Mouse (Mus musculus): ENCODE measurements around the gene Tanc1. TPM values are rescaled to one million over a fixed set of nuclear protein-coding genes. Genes with fewer than 3 reads are reported as not detected.

The Tanc1 gene
- polyA plus RNA-seq, 1 experiment from 2014 or later = 2.4 TPM

- peaks cover 5% of the 10 kb centered on the region; the same call in 1 of the 2 replicates for H3K4me1 ChIP-seq (ENCODE audit: insufficient read depth)
- no peaks in the 10 kb centered on the region for H3K36me3 ChIP-seq (replicated peaks; ENCODE audit: insufficient read depth, low read length)
- no peak overlapping the region for H3K4me2 ChIP-seq (ENCODE audit: low read depth, low read length)
- no peak overlapping the region for H3K27ac ChIP-seq (ENCODE audit: low read depth)
- TF ChIP-seq CTCF (IDR thresholded peaks at IDR 0.05; ENCODE audit: low read depth) (no peak), EP300 (IDR thresholded peaks at IDR 0.05; ENCODE audit: low read depth) (no peak)
- H3K27me3 ChIP-seq (ENCODE audit: insufficient read depth, low read length) = no peaks in the 10 kb centered on the region
- no peak for DNase-seq
- no peaks in the 10 kb centered on the region for H3K9me3 ChIP-seq (ENCODE audit: low read length)
- 59% methylated on average over 16 of the region's 16 CpGs for WGBS (ENCODE audit: insufficient replicate concordance)
- no peak overlapping the region for H3K9ac ChIP-seq (replicated peaks)
- H3K4me3 ChIP-seq (ENCODE audit: low read depth, low read length) = no peak overlapping the region
- no peak for ATAC-seq
Measured at GRCm38 (mm10) chr2:59664803-59665567, 53.1 kb downstream of the Tanc1 start.

GRCm38 (mm10) chr2:59666533-59666932 is 54.7 kb downstream of the Tanc1 start:
- Histone ChIP-seq H3K9me3 (ENCODE audit: low read length) (no peaks in the 10 kb centered on the region), H3K27me3 (ENCODE audit: insufficient read depth, low read length) (no peaks in the 10 kb centered on the region), H3K4me2 (ENCODE audit: low read depth, low read length) (no peak overlapping the region), H3K36me3 (replicated peaks; ENCODE audit: insufficient read depth, low read length) (no peaks in the 10 kb centered on the region), H3K4me1 (ENCODE audit: insufficient read depth) (peaks cover 10% of the 10 kb centered on the region), H3K27ac (ENCODE audit: low read depth) (no peak overlapping the region), H3K4me3 (ENCODE audit: low read depth, low read length) (no peak overlapping the region), H3K9ac (replicated peaks) (no peak overlapping the region)
- DNase-seq (no peak), ATAC-seq (no peak)
- TF ChIP-seq EP300 (IDR thresholded peaks at IDR 0.05; ENCODE audit: low read depth) (no peak), CTCF (IDR thresholded peaks at IDR 0.05; ENCODE audit: low read depth) (no peak)
- 62% methylated on average over 5 of the region's 5 CpGs for WGBS (ENCODE audit: insufficient replicate concordance)

DNA sequence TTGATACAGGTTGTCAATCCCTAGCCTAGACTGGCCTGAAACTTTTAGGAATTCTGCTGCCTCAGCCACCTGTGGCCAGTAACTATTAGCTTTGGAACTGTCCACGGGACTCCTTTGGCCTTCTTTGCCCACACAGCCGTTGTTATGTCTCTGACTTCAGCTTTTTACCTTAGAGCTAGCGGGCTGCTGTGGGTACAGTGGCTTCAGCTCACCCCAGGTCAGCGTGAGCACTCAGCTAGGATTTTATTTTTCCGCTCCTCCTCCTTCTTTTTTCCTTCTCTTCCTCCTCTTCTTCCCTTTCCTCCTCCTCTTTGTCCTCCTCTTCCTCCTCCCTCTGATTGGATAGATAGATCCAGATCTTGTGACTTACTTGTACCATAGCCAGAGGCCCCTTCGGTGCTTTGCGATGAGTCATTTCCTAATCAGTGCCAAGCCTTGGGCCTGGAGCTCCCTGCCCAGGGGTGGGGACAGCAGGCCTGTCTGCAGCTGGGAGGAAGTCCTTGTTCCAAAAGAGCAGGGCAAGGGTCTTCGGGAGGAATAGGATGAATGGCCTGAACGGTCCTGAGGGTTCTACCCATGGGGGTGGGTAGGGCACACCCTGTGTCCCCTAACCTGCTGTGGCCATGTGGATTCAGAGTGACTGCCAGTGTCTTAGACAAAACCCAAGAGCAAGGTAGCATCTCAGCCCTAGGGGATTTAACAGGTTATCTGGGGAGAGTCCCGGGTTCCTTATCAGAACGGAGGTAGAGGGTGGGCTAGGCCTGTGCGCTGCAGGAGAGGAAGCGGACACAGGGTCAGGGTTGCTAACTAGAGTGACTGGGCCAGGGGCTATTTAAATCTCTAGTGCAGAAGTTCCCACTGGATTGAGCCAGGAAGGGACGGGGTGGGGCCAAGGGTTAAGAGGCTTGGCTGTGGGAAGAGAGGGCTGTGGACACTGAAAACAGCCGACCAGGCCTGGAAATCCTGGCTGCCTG is 58.5 kb downstream of the Tanc1 start:
- H3K9me3 ChIP-seq (ENCODE audit: low read length) = no peaks in the 10 kb centered on the region
- TF ChIP-seq EP300 (IDR thresholded peaks at IDR 0.05; ENCODE audit: low read depth) = no peak
- no peaks in the 10 kb centered on the region for H3K27me3 ChIP-seq (ENCODE audit: insufficient read depth, low read length)
- no peaks in the 10 kb centered on the region for H3K36me3 ChIP-seq (replicated peaks; ENCODE audit: insufficient read depth, low read length)
- no peak overlapping the region for H3K9ac ChIP-seq (replicated peaks)
- WGBS (ENCODE audit: insufficient replicate concordance) = 36% methylated on average over 15 of the region's 15 CpGs
- H3K4me1 ChIP-seq (ENCODE audit: insufficient read depth) = peaks cover 20% of the 10 kb centered on the region
- peak; percentile 80 for ATAC-seq
- peak overlapping the region; percentile 40; the same call in 1 of the 2 replicates for H3K27ac ChIP-seq (ENCODE audit: low read depth)
- no peak overlapping the region for H3K4me2 ChIP-seq (ENCODE audit: low read depth, low read length)
- no peak overlapping the region for H3K4me3 ChIP-seq (ENCODE audit: low read depth, low read length)
- DNase-seq = peak; percentile 37

GRCm38 (mm10) chr2:59671671-59672070 is 59.8 kb downstream of the Tanc1 start:
- WGBS (ENCODE audit: insufficient replicate concordance) = 70% methylated on average over 8 of the region's 8 CpGs

DNA sequence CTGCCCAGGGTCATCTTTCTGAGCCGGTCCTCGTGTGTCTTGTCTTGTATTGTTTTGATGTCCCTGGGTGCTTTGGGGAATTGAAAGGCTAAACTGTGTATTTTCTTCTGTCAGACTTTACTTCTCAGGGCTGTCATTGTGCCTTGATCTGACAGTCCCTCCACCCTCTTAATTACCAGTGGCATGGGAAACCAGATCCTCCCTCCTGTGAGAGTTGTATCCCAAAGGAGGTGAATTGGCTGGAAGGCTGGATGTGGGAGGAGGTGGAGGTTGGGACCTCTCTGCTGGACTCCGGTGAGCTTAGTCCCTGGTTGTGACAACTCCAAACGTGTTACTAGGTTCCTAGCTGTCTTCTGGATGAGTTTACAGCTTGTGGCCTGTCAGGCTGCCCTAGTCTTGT is 60.2 kb downstream of the Tanc1 start:
- TF ChIP-seq EP300 (IDR thresholded peaks at IDR 0.05; ENCODE audit: low read depth) (no peak), CTCF (IDR thresholded peaks at IDR 0.05; ENCODE audit: low read depth) (no peak)
- H3K4me3 ChIP-seq (ENCODE audit: low read depth, low read length) = no peak overlapping the region
- no peak for ATAC-seq
- no peaks in the 10 kb centered on the region for H3K27me3 ChIP-seq (ENCODE audit: insufficient read depth, low read length)
- no peaks in the 10 kb centered on the region for H3K9me3 ChIP-seq (ENCODE audit: low read length)
- no peak overlapping the region for H3K9ac ChIP-seq (replicated peaks)
- WGBS (ENCODE audit: insufficient replicate concordance) = 63% methylated on average over 4 of the region's 4 CpGs
- H3K27ac ChIP-seq (ENCODE audit: low read depth) = no peak overlapping the region
- H3K4me2 ChIP-seq (ENCODE audit: low read depth, low read length) = no peak overlapping the region
- H3K4me1 ChIP-seq (ENCODE audit: insufficient read depth) = peaks cover 25% of the 10 kb centered on the region
- no peak for DNase-seq
- no peaks in the 10 kb centered on the region for H3K36me3 ChIP-seq (replicated peaks; ENCODE audit: insufficient read depth, low read length)

More at GRCm38 (mm10) chr2:59671671-59672070, 59.8 kb downstream of the Tanc1 start:
- H3K4me2 ChIP-seq (ENCODE audit: low read depth, low read length) = no peak overlapping the region
- no peak overlapping the region for H3K9ac ChIP-seq (replicated peaks)
- no peaks in the 10 kb centered on the region for H3K36me3 ChIP-seq (replicated peaks; ENCODE audit: insufficient read depth, low read length)
- no peaks in the 10 kb centered on the region for H3K27me3 ChIP-seq (ENCODE audit: insufficient read depth, low read length)
- H3K27ac ChIP-seq (ENCODE audit: low read depth) = no peak overlapping the region
- ATAC-seq (no peak), DNase-seq (no peak)
- H3K4me1 ChIP-seq (ENCODE audit: insufficient read depth) = peaks cover 25% of the 10 kb centered on the region
- TF ChIP-seq CTCF (IDR thresholded peaks at IDR 0.05; ENCODE audit: low read depth) (no peak), EP300 (IDR thresholded peaks at IDR 0.05; ENCODE audit: low read depth) (no peak)
- no peak overlapping the region for H3K4me3 ChIP-seq (ENCODE audit: low read depth, low read length)
- H3K9me3 ChIP-seq (ENCODE audit: low read length) = no peaks in the 10 kb centered on the region

GRCm38 (mm10) chr2:59672686-59673085 is 60.8 kb downstream of the Tanc1 start:
- Histone ChIP-seq H3K27ac (ENCODE audit: low read depth) (no peak overlapping the region), H3K4me3 (ENCODE audit: low read depth, low read length) (no peak overlapping the region), H3K9me3 (ENCODE audit: low read length) (no peaks in the 10 kb centered on the region), H3K36me3 (replicated peaks; ENCODE audit: insufficient read depth, low read length) (no peaks in the 10 kb centered on the region), H3K4me1 (ENCODE audit: insufficient read depth) (peaks cover 25% of the 10 kb centered on the region), H3K4me2 (ENCODE audit: low read depth, low read length) (no peak overlapping the region), H3K27me3 (ENCODE audit: insufficient read depth, low read length) (no peaks in the 10 kb centered on the region), H3K9ac (replicated peaks) (no peak overlapping the region)
- 72% methylated on average over 8 of the region's 8 CpGs for WGBS (ENCODE audit: insufficient replicate concordance)
- no peak for TF ChIP-seq CTCF (IDR thresholded peaks at IDR 0.05; ENCODE audit: low read depth)
- no peak for TF ChIP-seq EP300 (IDR thresholded peaks at IDR 0.05; ENCODE audit: low read depth)
- DNase-seq (no peak), ATAC-seq (no peak)
